Mouse (Mus musculus) bone marrow, adult 2 months (tissue): ENCODE data around the gene Rnaseh1.

Experiments
- CTCF ChIP-seq: fragments of 200-500 bp; IDR thresholded peaks from 2 replicates; pipeline ENCODE4 v1.5.1; 2011; ENCODE audit warnings: low read length, control low read depth; ENCODE audit not compliant: control insufficient read depth, insufficient read depth
- POLR2A ChIP-seq: fragments of 200-500 bp; IDR thresholded peaks from 2 replicates; pipeline ENCODE4 v1.6.1; 2011; ENCODE audit warnings: low read depth, mild to moderate bottlenecking, control low read depth, low read length, borderline replicate concordance; ENCODE audit not compliant: control insufficient read depth

DNA sequence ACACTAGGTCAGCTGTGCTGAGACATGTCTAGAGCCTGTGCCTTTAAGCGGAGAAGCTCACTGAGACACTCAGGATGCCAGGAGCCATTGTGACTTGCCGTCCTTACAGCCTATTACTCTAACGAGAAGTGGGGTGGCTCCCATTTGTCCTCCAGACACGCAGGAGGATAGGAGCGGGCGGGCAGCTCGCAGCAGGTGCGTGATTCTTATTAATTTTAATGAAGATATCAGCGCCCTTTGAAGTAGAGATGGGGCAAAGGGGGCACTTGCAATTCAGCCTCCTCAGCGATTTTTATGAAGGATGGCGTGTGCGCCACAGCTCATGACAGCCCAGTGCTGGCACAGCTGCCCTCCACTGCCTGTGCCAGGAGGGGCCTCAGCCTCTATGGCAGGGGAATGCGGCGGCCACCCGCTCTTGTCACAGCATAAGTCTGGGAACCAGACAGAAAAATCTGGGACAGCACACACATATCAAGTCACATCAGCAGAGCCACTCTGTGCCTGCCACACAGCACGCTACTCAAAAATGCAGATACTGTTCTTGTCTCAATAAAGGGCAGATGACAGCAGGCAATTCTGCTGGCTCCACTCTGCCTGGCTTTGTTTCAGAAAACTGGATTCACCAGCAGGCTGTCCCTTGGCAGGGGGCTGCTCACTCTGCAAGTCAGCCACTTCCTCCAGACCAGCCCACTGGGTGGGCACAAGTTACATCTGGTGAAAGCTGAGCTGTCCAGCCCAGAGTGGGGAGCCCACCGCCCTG, 41.7 kb upstream of the Rnaseh1 start:
- TF ChIP-seq CTCF (no peak), POLR2A (no peak)
